Mouse (Mus musculus): Measurements from ENCODE around the gene Ust. TPM values are rescaled to one million over a fixed set of nuclear protein-coding genes. Genes with fewer than 3 reads are reported as not detected.

Gene Ust
- polyA plus RNA-seq, 1 experiment from 2014 or later, result 10.5 TPM

GRCm38 (mm10) chr10:8419496-8420009 lies 99.1 kb downstream of the Ust start:
- no peak overlapping the region for H3K27ac ChIP-seq (ENCODE audit: low read depth, low read length)
- no peaks in the 10 kb centered on the region for H3K27me3 ChIP-seq (ENCODE audit: control insufficient read depth, insufficient read depth, low read length)
- 67% methylated on average over 6 of the region's 6 CpGs for WGBS
- H3K4me1 ChIP-seq (ENCODE audit: control insufficient read depth, insufficient read depth, low read length), result no peaks in the 10 kb centered on the region
- H3K4me2 ChIP-seq (ENCODE audit: low read depth, low read length), result no peak overlapping the region
- ATAC-seq (ENCODE audit: low read depth), result no peak
- no peak overlapping the region for H3K9ac ChIP-seq (replicated peaks; ENCODE audit: low read depth, low read length)
- H3K9me3 ChIP-seq (ENCODE audit: control insufficient read depth, low read length), result no peaks in the 10 kb centered on the region
- H3K4me3 ChIP-seq (ENCODE audit: low read depth, low read length), result no peak overlapping the region
- no peaks in the 10 kb centered on the region for H3K36me3 ChIP-seq (ENCODE audit: control insufficient read depth, insufficient read depth, low read length)

GRCm38 (mm10) chr10:8415474-8415873 lies 103.2 kb downstream of the Ust start:
- no peaks in the 10 kb centered on the region for H3K4me1 ChIP-seq (ENCODE audit: control insufficient read depth, insufficient read depth, low read length)
- no peak for ATAC-seq (ENCODE audit: low read depth)
- H3K36me3 ChIP-seq (ENCODE audit: control insufficient read depth, insufficient read depth, low read length), result no peaks in the 10 kb centered on the region
- WGBS, result 92% methylated on average over 5 of the region's 5 CpGs
- H3K4me2 ChIP-seq (ENCODE audit: low read depth, low read length), result no peak overlapping the region
- no peak overlapping the region for H3K27ac ChIP-seq (ENCODE audit: low read depth, low read length)
- H3K9me3 ChIP-seq (ENCODE audit: control insufficient read depth, low read length), result no peaks in the 10 kb centered on the region
- H3K4me3 ChIP-seq (ENCODE audit: low read depth, low read length), result no peak overlapping the region
- no peak overlapping the region for H3K9ac ChIP-seq (replicated peaks; ENCODE audit: low read depth, low read length)
- no peaks in the 10 kb centered on the region for H3K27me3 ChIP-seq (ENCODE audit: control insufficient read depth, insufficient read depth, low read length)

GRCm38 (mm10) chr10:8415036-8415435 lies 103.6 kb downstream of the Ust start:
- Histone ChIP-seq H3K9me3 (ENCODE audit: control insufficient read depth, low read length) (no peaks in the 10 kb centered on the region), H3K9ac (replicated peaks; ENCODE audit: low read depth, low read length) (no peak overlapping the region), H3K27ac (ENCODE audit: low read depth, low read length) (no peak overlapping the region), H3K4me3 (ENCODE audit: low read depth, low read length) (no peak overlapping the region), H3K27me3 (ENCODE audit: control insufficient read depth, insufficient read depth, low read length) (no peaks in the 10 kb centered on the region), H3K4me2 (ENCODE audit: low read depth, low read length) (no peak overlapping the region), H3K4me1 (ENCODE audit: control insufficient read depth, insufficient read depth, low read length) (no peaks in the 10 kb centered on the region), H3K36me3 (ENCODE audit: control insufficient read depth, insufficient read depth, low read length) (no peaks in the 10 kb centered on the region)
- no peak for ATAC-seq (ENCODE audit: low read depth)
- WGBS, result 93% methylated on average over 7 of the region's 7 CpGs

GRCm38 (mm10) chr10:8405141-8405540 lies 113.5 kb downstream of the Ust start:
- H3K4me3 ChIP-seq (ENCODE audit: low read depth, low read length), result no peak overlapping the region
- H3K4me1 ChIP-seq (ENCODE audit: control insufficient read depth, insufficient read depth, low read length), result no peaks in the 10 kb centered on the region
- no peak for ATAC-seq (ENCODE audit: low read depth)
- no peaks in the 10 kb centered on the region for H3K36me3 ChIP-seq (ENCODE audit: control insufficient read depth, insufficient read depth, low read length)
- H3K4me2 ChIP-seq (ENCODE audit: low read depth, low read length), result no peak overlapping the region
- WGBS, result 93% methylated on average over 4 of the region's 4 CpGs
- no peak overlapping the region for H3K27ac ChIP-seq (ENCODE audit: low read depth, low read length)
- H3K27me3 ChIP-seq (ENCODE audit: control insufficient read depth, insufficient read depth, low read length), result no peaks in the 10 kb centered on the region
- no peak overlapping the region for H3K9ac ChIP-seq (replicated peaks; ENCODE audit: low read depth, low read length)
- H3K9me3 ChIP-seq (ENCODE audit: control insufficient read depth, low read length), result no peaks in the 10 kb centered on the region

GRCm38 (mm10) chr10:8392226-8392625 lies 126.4 kb downstream of the Ust start:
- Histone ChIP-seq H3K9me3 (ENCODE audit: control insufficient read depth, low read length) (no peaks in the 10 kb centered on the region), H3K4me1 (ENCODE audit: control insufficient read depth, insufficient read depth, low read length) (no peaks in the 10 kb centered on the region), H3K36me3 (ENCODE audit: control insufficient read depth, insufficient read depth, low read length) (no peaks in the 10 kb centered on the region), H3K27ac (ENCODE audit: low read depth, low read length) (no peak overlapping the region), H3K4me3 (ENCODE audit: low read depth, low read length) (no peak overlapping the region), H3K9ac (replicated peaks; ENCODE audit: low read depth, low read length) (no peak overlapping the region), H3K4me2 (ENCODE audit: low read depth, low read length) (no peak overlapping the region), H3K27me3 (ENCODE audit: control insufficient read depth, insufficient read depth, low read length) (no peaks in the 10 kb centered on the region)
- WGBS, result 42% methylated on average over 2 of the region's 2 CpGs
- ATAC-seq (ENCODE audit: low read depth), result no peak

GRCm38 (mm10) chr10:8391264-8391748 lies 127.3 kb downstream of the Ust start:
- Histone ChIP-seq H3K4me3 (ENCODE audit: low read depth, low read length) (no peak overlapping the region), H3K4me1 (ENCODE audit: control insufficient read depth, insufficient read depth, low read length) (no peaks in the 10 kb centered on the region), H3K9ac (replicated peaks; ENCODE audit: low read depth, low read length) (no peak overlapping the region), H3K4me2 (ENCODE audit: low read depth, low read length) (no peak overlapping the region), H3K27ac (ENCODE audit: low read depth, low read length) (no peak overlapping the region), H3K36me3 (ENCODE audit: control insufficient read depth, insufficient read depth, low read length) (no peaks in the 10 kb centered on the region), H3K27me3 (ENCODE audit: control insufficient read depth, insufficient read depth, low read length) (no peaks in the 10 kb centered on the region), H3K9me3 (ENCODE audit: control insufficient read depth, low read length) (no peaks in the 10 kb centered on the region)
- ATAC-seq (ENCODE audit: low read depth), result no peak
- WGBS, result 24% methylated on average over 4 of the region's 4 CpGs

- Histone ChIP-seq H3K4me2 (ENCODE audit: low read depth, low read length) (no peak overlapping the region), H3K4me3 (ENCODE audit: low read depth, low read length) (no peak overlapping the region), H3K27ac (ENCODE audit: low read depth, low read length) (no peak overlapping the region), H3K27me3 (ENCODE audit: control insufficient read depth, insufficient read depth, low read length) (no peaks in the 10 kb centered on the region), H3K4me1 (ENCODE audit: control insufficient read depth, insufficient read depth, low read length) (no peaks in the 10 kb centered on the region), H3K9ac (replicated peaks; ENCODE audit: low read depth, low read length) (no peak overlapping the region), H3K36me3 (ENCODE audit: control insufficient read depth, insufficient read depth, low read length) (no peaks in the 10 kb centered on the region), H3K9me3 (ENCODE audit: control insufficient read depth, low read length) (no peaks in the 10 kb centered on the region)
- ATAC-seq (ENCODE audit: low read depth), result no peak
- 74% methylated on average over 7 of the region's 7 CpGs for WGBS
Observed at GRCm38 (mm10) chr10:8388239-8388638, 130.4 kb downstream of the Ust start.

- Histone ChIP-seq H3K4me3 (ENCODE audit: low read depth, low read length) (no peak overlapping the region), H3K4me2 (ENCODE audit: low read depth, low read length) (no peak overlapping the region), H3K4me1 (ENCODE audit: control insufficient read depth, insufficient read depth, low read length) (no peaks in the 10 kb centered on the region), H3K9ac (replicated peaks; ENCODE audit: low read depth, low read length) (no peak overlapping the region), H3K9me3 (ENCODE audit: control insufficient read depth, low read length) (no peaks in the 10 kb centered on the region), H3K36me3 (ENCODE audit: control insufficient read depth, insufficient read depth, low read length) (no peaks in the 10 kb centered on the region), H3K27ac (ENCODE audit: low read depth, low read length) (no peak overlapping the region), H3K27me3 (ENCODE audit: control insufficient read depth, insufficient read depth, low read length) (no peaks in the 10 kb centered on the region)
- no peak for ATAC-seq (ENCODE audit: low read depth)
- WGBS, result 77% methylated on average over 10 of the region's 10 CpGs
Observed at GRCm38 (mm10) chr10:8369894-8370500, 148.6 kb downstream of the Ust start.

GRCm38 (mm10) chr10:8365816-8366215 lies 152.8 kb downstream of the Ust start:
- no peak overlapping the region for H3K27ac ChIP-seq (ENCODE audit: low read depth, low read length)
- no peak overlapping the region for H3K4me2 ChIP-seq (ENCODE audit: low read depth, low read length)
- no peaks in the 10 kb centered on the region for H3K9me3 ChIP-seq (ENCODE audit: control insufficient read depth, low read length)
- ATAC-seq (ENCODE audit: low read depth), result no peak
- H3K4me3 ChIP-seq (ENCODE audit: low read depth, low read length), result no peak overlapping the region
- H3K36me3 ChIP-seq (ENCODE audit: control insufficient read depth, insufficient read depth, low read length), result no peaks in the 10 kb centered on the region
- H3K4me1 ChIP-seq (ENCODE audit: control insufficient read depth, insufficient read depth, low read length), result no peaks in the 10 kb centered on the region
- WGBS, result 26% methylated on average over 1 of the region's 1 CpGs
- no peak overlapping the region for H3K9ac ChIP-seq (replicated peaks; ENCODE audit: low read depth, low read length)
- no peaks in the 10 kb centered on the region for H3K27me3 ChIP-seq (ENCODE audit: control insufficient read depth, insufficient read depth, low read length)

Measured in neural tube, embryonic 14.5 days (tissue).